ENCODE assay signal across 28 mouse cellular contexts in the genomic region with DNA sequence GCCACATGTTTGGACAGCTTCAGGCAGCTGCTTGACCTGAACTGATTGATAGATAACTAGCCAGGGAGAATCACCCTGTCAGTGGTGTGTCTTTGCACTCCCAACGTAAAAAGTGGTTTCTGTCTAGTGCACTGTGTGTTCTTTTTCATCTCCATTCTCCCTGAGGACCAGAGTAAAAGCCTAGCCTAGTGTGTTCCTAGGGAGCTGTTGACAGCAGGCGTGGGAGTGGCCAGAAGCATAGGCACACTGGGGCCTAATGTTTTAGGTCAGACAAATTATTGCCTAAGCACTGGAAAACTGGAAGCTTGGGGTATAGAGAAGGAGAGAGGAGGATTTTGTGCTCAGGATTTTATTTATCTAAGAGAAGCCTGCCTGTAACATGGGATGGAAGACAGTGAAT. TPM values are rescaled to one million over a fixed set of nuclear protein-coding genes. Genes with fewer than 3 reads are reported as not detected.
A peak's percentile ranks its signal among the peaks of the same experiment; 100 is the strongest.
DNase-seq lines count a peak whose midpoint lies in the region; ATAC-seq and TF ChIP-seq lines count a peak whose summit lies in the region.
"Had no signal": no experiment of that assay in that cellular context is flagged by ENCODE, and none has a peak within 500 bp of the region (broad histone marks: within the 10 kb centered on the region; RNA-seq: fewer than 3 reads in every experiment).

No protein-coding gene starts in this region.

- no peak overlapping the region for H3K4me3 ChIP-seq in heart, embryonic 11.5 days (ENCODE audit: low read depth, low read length)
- H3K4me3 ChIP-seq in kidney, postnatal 0 days (replicated peaks; ENCODE audit: low read depth, low read length), result no peak overlapping the region
- H3K4me3 ChIP-seq in stomach, embryonic 16.5 days (replicated peaks; ENCODE audit: low read length), result no peak overlapping the region
- H3K4me3 ChIP-seq in stomach, postnatal 0 days (ENCODE audit: low read depth, low read length), result no peak overlapping the region
- H3K4me3 ChIP-seq: embryonic facial prominence, embryonic 13.5 days; gastrocnemius, adult 2 months; kidney, embryonic 15.5 days; limb, embryonic 10.5 days; limb, embryonic 15.5 days; liver, embryonic 15.5 days; myocyte had no signal

- peak; percentile 95 for DNase-seq in heart, adult 11 months
- peak; percentile 32 for DNase-seq in kidney, postnatal 0 days (ENCODE audit: low spot score)
- no peak for DNase-seq in kidney, postnatal 25 days
- DNase-seq in stomach, postnatal 0 days (ENCODE audit: low spot score), result no peak
- no peak for DNase-seq in Muller cell, postnatal 12 days (ENCODE audit: inconsistent ontology term)
- DNase-seq: adrenal gland, postnatal 14 days; cerebellum, adult 11 months; cerebellum, adult 9-10 months; gastrocnemius, adult 2 months; gastrocnemius, postnatal 36 days; kidney, adult 18-20 months; layer of hippocampus, adult 9-11 months; lung, embryonic 14.5 days; lung, postnatal 36 days; thymus, postnatal 14 days had no signal

- peaks cover 14% of the 10 kb centered on the region for H3K36me3 ChIP-seq in heart, embryonic 11.5 days (ENCODE audit: control insufficient read depth, insufficient read depth, low read length)
- peaks cover 61% of the 10 kb centered on the region for H3K36me3 ChIP-seq in kidney, postnatal 0 days (ENCODE audit: insufficient read depth, low read length)
- H3K36me3 ChIP-seq in stomach, embryonic 16.5 days (ENCODE audit: control insufficient read depth, insufficient read depth, low read length), result peaks cover 4% of the 10 kb centered on the region; the same call in 1 of the 2 replicates
- H3K36me3 ChIP-seq in stomach, postnatal 0 days (ENCODE audit: control insufficient read depth, insufficient read depth, low read length), result peaks cover 29% of the 10 kb centered on the region

- H3K27me3 ChIP-seq in heart, embryonic 11.5 days (ENCODE audit: control insufficient read depth, insufficient read depth, low read length), result no peaks in the 10 kb centered on the region
- H3K27me3 ChIP-seq in kidney, postnatal 0 days (ENCODE audit: insufficient read depth, low read length), result no peaks in the 10 kb centered on the region
- no peaks in the 10 kb centered on the region for H3K27me3 ChIP-seq in stomach, embryonic 16.5 days (ENCODE audit: control insufficient read depth, insufficient read depth, low read length)
- no peaks in the 10 kb centered on the region for H3K27me3 ChIP-seq in stomach, postnatal 0 days (ENCODE audit: control insufficient read depth, insufficient read depth, low read length)
- H3K27me3 ChIP-seq: CH12.LX; embryonic facial prominence, embryonic 13.5 days; kidney, embryonic 15.5 days; limb, embryonic 15.5 days; liver, embryonic 15.5 days; Patski had no signal

- no peak for ATAC-seq in heart, embryonic 11.5 days (replicated peaks; ENCODE audit: insufficient number of reproducible peaks, low FRiP score, low TSS enrichment)
- no peak for ATAC-seq in kidney, postnatal 0 days (replicated peaks; ENCODE audit: low FRiP score, low read depth)
- no peak for ATAC-seq in stomach, embryonic 16.5 days (ENCODE audit: insufficient read depth, low FRiP score)
- ATAC-seq in stomach, postnatal 0 days (ENCODE audit: low FRiP score, low TSS enrichment), result no peak
- ATAC-seq: forebrain, embryonic 16.5 days; hindbrain, embryonic 16.5 days; Patski had no signal

- WGBS in heart, embryonic 11.5 days (ENCODE audit: insufficient replicate concordance), result 60% methylated on average over 2 of the region's 2 CpGs
- 56% methylated on average over 2 of the region's 2 CpGs for WGBS in kidney, postnatal 0 days
- 62% methylated on average over 2 of the region's 2 CpGs for WGBS in stomach, embryonic 16.5 days
- 71% methylated on average over 2 of the region's 2 CpGs for WGBS in stomach, postnatal 0 days

- TF ChIP-seq CTCF in kidney, postnatal 0 days (IDR thresholded peaks at IDR 0.05; ENCODE audit: low read depth), result no peak
- no peak for TF ChIP-seq CTCF in stomach, postnatal 0 days (IDR thresholded peaks at IDR 0.05; ENCODE audit: low read depth)

- H3K4me2 ChIP-seq in heart, embryonic 11.5 days, result no peak overlapping the region
- H3K4me2 ChIP-seq in kidney, postnatal 0 days (ENCODE audit: low read length), result no peak overlapping the region
- no peak overlapping the region for H3K4me2 ChIP-seq in stomach, embryonic 16.5 days (ENCODE audit: low read depth, low read length)
- H3K4me2 ChIP-seq in stomach, postnatal 0 days (replicated peaks; ENCODE audit: low read depth), result no peak overlapping the region
- H3K4me2 ChIP-seq: embryonic facial prominence, embryonic 13.5 days; kidney, embryonic 15.5 days; limb, embryonic 15.5 days; liver, embryonic 15.5 days; lung, embryonic 14.5 days; midbrain, embryonic 11.5 days had no signal

- H3K27ac ChIP-seq in heart, embryonic 11.5 days (ENCODE audit: low read depth, low read length), result no peak overlapping the region
- no peak overlapping the region for H3K27ac ChIP-seq in kidney, postnatal 0 days
- H3K27ac ChIP-seq in stomach, embryonic 16.5 days (ENCODE audit: low read length), result peak overlapping the region; percentile 37; the same call in 1 of the 2 replicates
- no peak overlapping the region for H3K27ac ChIP-seq in stomach, postnatal 0 days (replicated peaks)
- H3K27ac ChIP-seq: embryonic facial prominence, embryonic 13.5 days; gastrocnemius, adult 2 months; kidney, embryonic 15.5 days; limb, embryonic 10.5 days; limb, embryonic 15.5 days; liver, embryonic 15.5 days had no signal

- peaks cover 19% of the 10 kb centered on the region for H3K4me1 ChIP-seq in heart, embryonic 11.5 days (ENCODE audit: control insufficient read depth, insufficient read depth, low read length)
- H3K4me1 ChIP-seq in kidney, postnatal 0 days (replicated peaks; ENCODE audit: insufficient read depth, low read length), result no peaks in the 10 kb centered on the region
- H3K4me1 ChIP-seq in stomach, embryonic 16.5 days (ENCODE audit: control insufficient read depth, insufficient read depth, low read length), result peaks cover 20% of the 10 kb centered on the region
- no peaks in the 10 kb centered on the region for H3K4me1 ChIP-seq in stomach, postnatal 0 days (replicated peaks; ENCODE audit: control insufficient read depth, insufficient read depth)
- H3K4me1 ChIP-seq: embryonic facial prominence, embryonic 13.5 days; limb, embryonic 10.5 days; limb, embryonic 15.5 days had no signal

- TF ChIP-seq EP300 in stomach, postnatal 0 days (optimal IDR thresholded peaks at IDR 0.05), result no peak

- no peaks in the 10 kb centered on the region for H3K9me3 ChIP-seq in heart, embryonic 11.5 days (replicated peaks; ENCODE audit: control insufficient read depth, low read length)
- no peaks in the 10 kb centered on the region for H3K9me3 ChIP-seq in kidney, postnatal 0 days (replicated peaks; ENCODE audit: low read length)
- no peaks in the 10 kb centered on the region for H3K9me3 ChIP-seq in stomach, embryonic 16.5 days (replicated peaks; ENCODE audit: control insufficient read depth, low read length)
- H3K9me3 ChIP-seq in stomach, postnatal 0 days (ENCODE audit: control insufficient read depth, low read length), result no peaks in the 10 kb centered on the region
- H3K9me3 ChIP-seq: embryonic facial prominence, embryonic 13.5 days; kidney, embryonic 15.5 days; limb, embryonic 10.5 days; limb, embryonic 15.5 days; liver, embryonic 15.5 days had no signal

- H3K9ac ChIP-seq in heart, embryonic 11.5 days (ENCODE audit: low read depth, low read length), result no peak overlapping the region
- H3K9ac ChIP-seq in kidney, postnatal 0 days (ENCODE audit: low read depth, low read length), result no peak overlapping the region
- no peak overlapping the region for H3K9ac ChIP-seq in stomach, embryonic 16.5 days (ENCODE audit: low read length)
- no peak overlapping the region for H3K9ac ChIP-seq in stomach, postnatal 0 days (ENCODE audit: low read length)
- H3K9ac ChIP-seq: embryonic facial prominence, embryonic 13.5 days; kidney, embryonic 15.5 days; limb, embryonic 15.5 days; liver, embryonic 15.5 days; lung, embryonic 14.5 days had no signal

RNA-seq across cellular contexts. Expression of a gene that starts 22.7 kb away (rescaled TPM):
- polyA plus RNA-seq in heart, embryonic 11.5 days (2014; fragmentation: Nextera tagmentation; extraction: Ambion mirVana), result 99.9 and 101 TPM in 2 replicates
- polyA plus RNA-seq in kidney, postnatal 0 days (2015; fragmentation: Nextera tagmentation; extraction: Ambion mirVana), result 102 and 110 TPM in 2 replicates
- 102 and 110 TPM in 2 replicates for polyA plus RNA-seq in stomach, embryonic 16.5 days (2015; fragmentation: Nextera tagmentation; extraction: Ambion mirVana)
- polyA plus RNA-seq in stomach, postnatal 0 days (2015; fragmentation: Nextera tagmentation; extraction: Ambion mirVana), result 48.7 and 56.4 TPM in 2 replicates

RNA-seq across cellular contexts. Expression of a gene that starts 33.7 kb away (rescaled TPM):
- 18.0 and 19.3 TPM in 2 replicates for polyA plus RNA-seq in heart, embryonic 11.5 days (2014; fragmentation: Nextera tagmentation; extraction: Ambion mirVana)
- polyA plus RNA-seq in kidney, postnatal 0 days (2015; fragmentation: Nextera tagmentation; extraction: Ambion mirVana), result 8.2 and 9.2 TPM in 2 replicates
- polyA plus RNA-seq in stomach, embryonic 16.5 days (2015; fragmentation: Nextera tagmentation; extraction: Ambion mirVana), result 11.0 and 14.5 TPM in 2 replicates
- 7.6 and 8.6 TPM in 2 replicates for polyA plus RNA-seq in stomach, postnatal 0 days (2015; fragmentation: Nextera tagmentation; extraction: Ambion mirVana)

Comparison
In these comparisons a context has a peak if more than half of its experiments do, and no peak if none do; other contexts are left out.
1. DNase-seq: peak in heart, adult 11 months (single experiment) and kidney, postnatal 0 days (single experiment); none in kidney, postnatal 25 days (0 of 2), stomach, postnatal 0 days (single experiment) and Muller cell, postnatal 12 days (single experiment).